Mouse (Mus musculus): ENCODE data around the gene Inpp4b.

GRCm38 (mm10) chr8:81844104-81844982 is 502.0 kb downstream of the Inpp4b start:
- TF ChIP-seq POLR2A (IDR thresholded peaks at IDR 0.05; ENCODE audit: control insufficient read depth, extremely low read depth, insufficient read depth, low read length, poor library complexity), result no peak
- no peak for TF ChIP-seq CTCF (IDR thresholded peaks at IDR 0.05; ENCODE audit: borderline replicate concordance, control insufficient read depth, extremely low read depth, insufficient read depth, low read length, poor library complexity)
